Mouse (Mus musculus) central nervous system, embryonic 18 days (tissue): ENCODE data around the gene S100a5. TPM values are rescaled to one million over a fixed set of nuclear protein-coding genes. Genes with fewer than 3 reads are reported as not detected.

Source experiments
- polyA plus RNA-seq: library from polyadenylated mRNA; depleted of rRNA; stranded (reverse); fragments of >200 nt; gene quantifications from 2 replicates; pipeline ENCODE4 v1.2.3, GENCODE M21; 2012; rRNA removed

S100a5 gene
- not detected in 2 replicates for polyA plus RNA-seq

DNA sequence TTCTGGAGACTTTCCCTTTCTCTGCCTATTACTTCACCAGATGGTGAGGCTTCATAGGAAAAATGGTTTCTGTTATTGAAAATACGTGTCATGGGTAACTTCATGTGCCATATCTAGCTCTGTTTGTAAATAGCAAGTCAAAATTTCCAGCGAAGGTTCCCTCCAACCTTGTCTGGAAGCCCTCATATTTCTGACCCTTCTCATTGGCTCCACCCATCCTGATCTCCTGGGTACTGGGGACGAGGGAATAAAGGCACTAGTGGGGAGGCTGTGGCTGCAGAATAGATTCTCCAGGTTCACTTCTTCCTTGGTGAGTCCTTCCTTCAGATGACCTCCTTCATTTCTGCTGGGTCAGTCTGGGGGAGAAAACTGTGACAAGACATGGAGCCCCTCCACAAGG, at the start of gene S100a5:
Gene S100a5 (plus strand): TSS at position 301 of the 400 bp plus-strand sequence.

DNA sequence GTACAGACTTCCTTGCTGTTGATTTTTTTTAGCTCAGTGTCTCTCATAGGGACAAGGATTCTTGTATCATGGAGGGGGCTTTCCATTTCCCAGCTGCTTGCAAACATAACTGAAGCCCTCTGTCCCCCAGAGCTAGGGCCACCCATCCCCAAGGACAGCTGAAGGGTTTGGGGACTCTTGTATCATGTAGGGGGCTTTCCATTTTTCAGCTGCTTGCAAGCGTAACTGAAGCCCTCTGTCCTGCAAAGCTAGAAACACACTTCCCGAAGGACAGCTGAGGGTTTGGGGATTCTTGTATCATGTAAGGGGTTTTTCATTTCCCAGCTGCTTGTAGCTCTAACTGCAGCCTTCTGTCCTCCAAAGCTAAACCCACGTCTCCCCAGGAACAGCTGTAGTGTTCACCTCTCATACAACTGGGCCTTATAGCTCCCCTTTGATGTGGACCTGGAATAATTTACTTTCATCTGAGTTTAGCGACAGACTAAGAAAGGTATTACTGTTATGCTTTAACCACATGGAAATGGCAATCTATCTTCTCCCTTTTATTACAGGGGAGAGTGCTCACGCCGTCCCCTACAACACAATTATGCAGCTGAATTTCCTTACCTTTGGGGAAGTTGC, 48.2 kb upstream of the S100a5 start, which contains the start of gene S100a3:
Gene S100a3 (plus strand): TSS at position 571 of the 621 bp plus-strand sequence.

DNA sequence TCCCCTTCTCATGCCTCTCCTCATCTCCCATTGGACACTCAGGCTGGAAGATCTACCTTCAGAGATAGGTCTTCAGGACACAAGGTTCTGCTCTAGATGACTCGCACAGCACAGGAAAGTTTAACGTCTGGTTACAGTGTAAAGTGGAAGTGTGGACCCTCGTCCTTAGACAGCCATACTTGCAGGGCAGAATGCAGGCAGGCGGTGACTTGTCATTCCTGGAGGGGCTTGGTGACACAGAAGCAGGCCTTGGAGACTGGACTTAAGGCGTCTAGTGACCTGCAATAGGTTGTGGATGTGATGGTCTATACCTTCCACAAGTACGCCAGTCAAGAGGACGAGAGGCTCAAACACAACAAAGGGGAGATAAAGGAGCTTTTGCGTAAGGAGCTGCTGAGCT, 18.4 kb upstream of the S100a5 start, which contains the start of gene S100a2:
Gene S100a2 (plus strand): TSS at position 301 of the 400 bp plus-strand sequence.

DNA sequence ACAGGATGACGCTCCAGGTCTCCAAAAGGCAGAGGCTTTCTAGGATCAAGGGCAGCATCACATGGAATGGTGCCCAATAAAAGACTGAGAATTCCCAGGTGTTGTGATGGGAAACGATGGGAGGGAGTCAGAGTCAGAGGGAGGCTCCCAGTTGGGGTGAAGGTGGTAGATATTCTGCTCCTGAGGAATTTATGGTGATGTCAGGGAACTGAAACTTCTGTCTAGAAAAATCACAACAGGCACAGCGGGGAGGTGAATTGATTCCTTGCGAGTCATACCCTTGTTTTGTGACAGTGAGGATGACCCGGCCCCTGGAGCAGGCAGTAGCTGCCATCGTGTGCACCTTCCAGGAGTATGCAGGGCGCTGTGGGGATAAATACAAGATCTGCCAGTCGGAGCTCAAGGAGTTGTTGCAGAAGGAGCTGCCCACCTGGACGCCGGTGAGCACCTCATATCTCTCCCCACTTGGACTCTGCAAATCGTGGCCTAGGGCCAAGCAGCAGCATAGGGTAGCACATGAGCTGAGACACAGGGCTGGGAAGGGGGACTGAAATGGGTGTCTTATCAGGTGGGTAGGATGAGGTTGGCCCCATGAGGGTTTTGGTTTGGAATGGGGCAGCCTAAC, 6.7 kb upstream of the S100a5 start, which contains the start of gene Gm42674:
Gene Gm42674 (plus strand): TSS at position 419 of the 625 bp plus-strand sequence.

DNA sequence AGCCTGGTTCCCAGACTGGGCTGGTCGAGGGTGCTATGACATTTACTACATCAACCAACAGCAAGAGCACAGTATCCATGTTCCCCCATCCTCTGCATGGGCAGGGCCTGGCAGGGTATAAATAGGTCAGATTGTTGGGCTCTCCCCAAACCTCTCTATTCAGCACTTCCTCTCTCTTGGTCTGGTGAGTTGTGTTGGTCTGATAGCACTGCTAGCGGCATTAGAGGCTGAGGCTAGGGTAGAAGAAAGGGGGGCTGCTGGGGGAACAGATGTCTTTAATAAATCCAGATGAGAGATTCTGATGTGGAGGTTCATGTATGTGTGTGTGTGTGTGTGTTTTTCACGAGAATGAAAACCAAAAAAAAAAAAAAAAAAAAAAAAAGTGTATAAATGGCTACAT, 4.7 kb upstream of the S100a5 start, which contains the start of gene S100a4:
Gene S100a4 (plus strand): TSS at position 149 of the 400 bp plus-strand sequence.

DNA sequence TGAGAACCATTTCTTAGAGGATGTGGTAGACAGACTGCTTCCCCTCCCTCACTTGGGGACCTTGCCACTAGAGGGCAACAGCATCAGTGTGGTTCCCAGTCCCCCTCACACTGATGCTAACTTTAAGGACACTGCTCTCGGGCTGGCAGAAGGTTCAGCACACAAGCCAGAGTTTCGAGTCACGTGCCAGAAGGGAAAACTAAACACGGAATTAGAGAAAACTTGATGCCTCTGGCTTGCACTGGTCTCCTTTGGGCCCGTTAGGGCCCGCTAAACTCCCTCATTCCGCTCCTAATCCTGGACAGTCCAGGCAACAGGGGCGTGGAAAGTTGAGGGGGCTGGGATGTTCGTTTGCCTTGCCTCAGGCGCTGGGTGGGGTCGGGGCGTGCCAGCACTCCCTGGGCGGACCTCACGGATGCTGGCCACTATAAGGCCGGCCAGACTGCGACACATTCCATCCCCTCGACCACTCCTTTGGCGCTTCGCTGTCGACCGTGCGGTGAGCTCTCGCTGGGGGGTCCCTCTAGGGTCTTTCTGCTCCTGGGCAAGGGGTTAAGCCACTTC, 4.5 kb downstream of the S100a5 start, which contains the start of gene S100a6:
Gene S100a6 (plus strand): TSS at position 155 of the 564 bp plus-strand sequence.

DNA sequence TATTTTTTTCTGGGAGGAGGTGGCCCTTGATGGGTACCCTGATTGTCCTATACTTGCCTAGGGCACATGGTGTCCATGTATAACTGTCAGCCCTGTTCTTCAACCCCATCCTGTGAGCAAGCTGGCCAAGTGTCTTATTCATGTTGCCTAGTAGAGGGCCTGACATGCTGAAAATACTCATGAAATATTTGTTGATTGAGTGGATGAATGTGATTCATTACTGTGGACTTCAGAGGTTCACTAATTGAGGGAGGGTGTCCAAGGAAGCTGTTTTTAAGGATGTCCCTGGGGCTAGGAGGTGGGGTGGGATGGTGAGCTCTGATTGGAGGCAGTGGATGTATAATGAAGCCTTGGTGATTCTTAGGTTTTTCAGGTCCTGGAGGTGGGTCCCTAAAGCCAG, 45.4 kb downstream of the S100a5 start, which contains the start of gene S100a7a:
Gene S100a7a (plus strand): TSS at position 301 of the 400 bp plus-strand sequence.

Other genes starting within 250 kb of the S100a5 start
- gene Slc27a3, start 218.6 kb upstream of the S100a5 start, polyA plus RNA-seq: 52.9 and 54.6 TPM in 2 replicates
- 53.9 and 55.9 TPM in 2 replicates for gene Ints3, start 174.9 kb upstream of the S100a5 start, polyA plus RNA-seq
- gene Npr1, start 142.7 kb upstream of the S100a5 start, polyA plus RNA-seq: 5.7 and 6.3 TPM in 2 replicates
- 168 and 169 TPM in 2 replicates for gene Ilf2, start 132.4 kb upstream of the S100a5 start, polyA plus RNA-seq
- gene Snapin, start 117.5 kb upstream of the S100a5 start, polyA plus RNA-seq: 46.0 and 48.7 TPM in 2 replicates
- 200 and 201 TPM in 2 replicates for gene Chtop, start 99.0 kb upstream of the S100a5 start, polyA plus RNA-seq
- gene S100a1, start 94.1 kb upstream of the S100a5 start, polyA plus RNA-seq: 36.3 and 42.0 TPM in 2 replicates
- 12.6 and 13.2 TPM in 2 replicates for gene S100a13, start 94.1 kb upstream of the S100a5 start, polyA plus RNA-seq
- 0.16 and 6.2 TPM in 2 replicates for gene S100a14, start 81.7 kb upstream of the S100a5 start, polyA plus RNA-seq
- gene S100a16, start 71.3 kb upstream of the S100a5 start, polyA plus RNA-seq: 31.4 and 33.1 TPM in 2 replicates
- gene S100a3, start 47.9 kb upstream of the S100a5 start, polyA plus RNA-seq: 0.41 and 0.56 TPM in 2 replicates
- not detected in 2 replicates for gene S100a2, start 18.3 kb upstream of the S100a5 start, polyA plus RNA-seq
- gene Gm42674, start 6.6 kb upstream of the S100a5 start, polyA plus RNA-seq: not detected in 2 replicates
- 6.6 and 8.4 TPM in 2 replicates for gene S100a4, start 4.8 kb upstream of the S100a5 start, polyA plus RNA-seq
- gene S100a6, start 4.4 kb downstream of the S100a5 start, polyA plus RNA-seq: 28.5 and 123 TPM in 2 replicates
- 0.27 and 0.60 TPM in 2 replicates for gene S100a7a, start 45.5 kb downstream of the S100a5 start, polyA plus RNA-seq
- gene S100a8, start 60.5 kb downstream of the S100a5 start, polyA plus RNA-seq: 1.2 and 7.6 TPM in 2 replicates
- gene S100a9, start 87.2 kb downstream of the S100a5 start, polyA plus RNA-seq: 3.2 and 15.0 TPM in 2 replicates
- not detected in 2 replicates for gene Pglyrp4, start 118.4 kb downstream of the S100a5 start, polyA plus RNA-seq
- not detected in 2 replicates for gene Gm5849, start 169.4 kb downstream of the S100a5 start, polyA plus RNA-seq